Mouse (Mus musculus): ENCODE results near the gene Rbm28.
"Not testable (repeated sequence)": the region's sequence is repeated elsewhere in the genome, so short reads cannot be mapped to it uniquely, and the experiment has no call there.

Rbm28 gene

GRCm38 (mm10) chr6:29195846-29196698 lies 31.3 kb upstream of the Rbm28 start:
- intact Hi-C loops (cut with DNase I) = no loop called here

- intact Hi-C loops (cut with DNase I) = no loop called here
These were observed 30.3 kb upstream of the Rbm28 start for GRCm38 (mm10) chr6:29195146-29195545.

GRCm38 (mm10) chr6:29193961-29194750 lies 29.4 kb upstream of the Rbm28 start:
- intact Hi-C loops (cut with DNase I) = no loop called here

GRCm38 (mm10) chr6:29187936-29188335 lies 23.1 kb upstream of the Rbm28 start:
- intact Hi-C loops (cut with DNase I) = no loop called here

GRCm38 (mm10) chr6:29179843-29180242 lies 15.0 kb upstream of the Rbm28 start:
- intact Hi-C loops (cut with DNase I) = no loop called here

GRCm38 (mm10) chr6:29178888-29179658 lies 14.3 kb upstream of the Rbm28 start, which contains the start of gene Prrt4:
Gene Prrt4, minus strand, starts transcription at chr6:29179584.
- intact Hi-C loops (cut with DNase I) = no loop called here

- intact Hi-C loops (cut with DNase I) = no loop called here
These were observed 13.4 kb upstream of the Rbm28 start for GRCm38 (mm10) chr6:29177901-29178879.

- intact Hi-C loops (cut with DNase I) = no loop called here
These were observed 10.3 kb upstream of the Rbm28 start for GRCm38 (mm10) chr6:29175113-29175512.

GRCm38 (mm10) chr6:29174368-29174767 lies 9.6 kb upstream of the Rbm28 start:
- intact Hi-C loops (cut with DNase I) = no loop called here

GRCm38 (mm10) chr6:29170952-29171388 lies 6.2 kb upstream of the Rbm28 start:
- intact Hi-C loops (cut with DNase I) = no loop called here

- intact Hi-C loops (cut with DNase I) = no loop called here
These were observed 5.5 kb upstream of the Rbm28 start for GRCm38 (mm10) chr6:29170063-29170921.

- intact Hi-C loops (cut with DNase I) = loop anchor here (5.0 kb wide), 2 partner anchors 68 to 108 kb away; partner anchors contain the start of gene Fam71f2
These were observed 4.9 kb upstream of the Rbm28 start for GRCm38 (mm10) chr6:29169675-29170062.

- intact Hi-C loops (cut with DNase I) = loop anchor here (5.0 kb wide), 2 partner anchors 68 to 108 kb away; partner anchors contain the start of gene Fam71f2
These were observed 4.1 kb upstream of the Rbm28 start for GRCm38 (mm10) chr6:29168871-29169270.

GRCm38 (mm10) chr6:29166196-29166595 lies 1.4 kb upstream of the Rbm28 start:
- intact Hi-C loops (cut with DNase I) = loop anchor here (1.0 to 5.0 kb wide), 3 partner anchors 32 to 111 kb away; partner anchors contain the start of gene Fam71f2

- intact Hi-C loops (cut with DNase I) = not testable (repeated sequence)
These were observed 3.5 kb downstream of the Rbm28 start for GRCm38 (mm10) chr6:29161291-29161690.

GRCm38 (mm10) chr6:29160786-29161185 lies 4.0 kb downstream of the Rbm28 start:
- intact Hi-C loops (cut with DNase I) = no loop called here

GRCm38 (mm10) chr6:29156326-29156725 lies 8.5 kb downstream of the Rbm28 start:
- intact Hi-C loops (cut with DNase I) = no loop called here

- intact Hi-C loops (cut with DNase I) = no loop called here
These were observed 14.8 kb downstream of the Rbm28 start for GRCm38 (mm10) chr6:29150001-29150400.

- intact Hi-C loops (cut with DNase I) = no loop called here
These were observed 17.3 kb downstream of the Rbm28 start for GRCm38 (mm10) chr6:29147407-29148010.
